Mouse (Mus musculus): ENCODE measurements around the gene P2rx7. TPM values are rescaled to one million over a fixed set of nuclear protein-coding genes. Genes with fewer than 3 reads are reported as not detected.
A peak's percentile ranks its signal among the peaks of the same experiment; 100 is the strongest.

P2rx7 gene
- polyA plus RNA-seq, 1 experiment from 2014 or later, result 1.8 TPM

DNA sequence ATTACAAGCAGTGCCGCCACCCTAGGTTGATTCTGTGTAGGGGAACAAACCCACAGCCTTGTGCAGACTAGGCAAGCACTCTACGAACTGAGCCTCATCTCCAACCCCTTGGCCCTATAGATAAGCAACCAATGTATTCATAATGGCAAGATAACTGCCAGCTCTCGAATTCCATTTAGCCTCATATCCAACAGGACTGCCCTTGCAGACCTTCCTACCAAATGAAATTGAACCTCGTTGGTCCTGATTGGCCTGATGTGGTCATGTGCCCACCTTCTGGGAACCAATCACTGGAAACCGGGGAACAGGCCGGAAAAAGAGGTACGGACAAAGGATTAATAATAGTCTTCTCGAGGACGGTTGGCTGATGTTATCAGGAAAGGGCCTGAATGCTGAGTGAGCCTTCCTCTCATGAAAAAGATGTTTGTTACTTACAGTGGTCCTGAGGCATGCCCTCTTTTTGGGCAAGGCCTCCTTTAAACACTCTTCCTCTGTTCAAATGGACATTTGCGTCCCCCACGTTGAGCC is 18.7 kb upstream of the P2rx7 start:
- WGBS, result 87% methylated on average over 11 of the region's 11 CpGs

GRCm38 (mm10) chr5:122625565-122626252 is 18.0 kb upstream of the P2rx7 start:
- no peaks in the 10 kb centered on the region for H3K9me3 ChIP-seq
- 82% methylated on average over 14 of the region's 14 CpGs for WGBS

More for the DNA sequence above, 18.7 kb upstream of the P2rx7 start:
- Histone ChIP-seq H3K9ac (no peak overlapping the region), H3K4me3 (no peak overlapping the region), H3K4me1 (peaks cover 26% of the 10 kb centered on the region), H3K27ac (no peak overlapping the region), H3K27me3 (no peaks in the 10 kb centered on the region), H3K36me3 (no peaks in the 10 kb centered on the region), H3K4me2 (no peak overlapping the region), H3K9me3 (no peaks in the 10 kb centered on the region)
- ATAC-seq (ENCODE audit: insufficient number of reproducible peaks, insufficient read depth, low FRiP score, low TSS enrichment, low read depth), result no peak

GRCm38 (mm10) chr5:122627243-122627642 is 16.5 kb upstream of the P2rx7 start:
- no peak for ATAC-seq (ENCODE audit: insufficient number of reproducible peaks, insufficient read depth, low FRiP score, low TSS enrichment, low read depth)
- 44% methylated on average over 2 of the region's 2 CpGs for WGBS
- Histone ChIP-seq H3K36me3 (no peaks in the 10 kb centered on the region), H3K27ac (no peak overlapping the region), H3K9me3 (no peaks in the 10 kb centered on the region), H3K27me3 (no peaks in the 10 kb centered on the region), H3K4me3 (no peak overlapping the region), H3K4me2 (no peak overlapping the region), H3K9ac (no peak overlapping the region), H3K4me1 (peaks cover 13% of the 10 kb centered on the region)

More at GRCm38 (mm10) chr5:122625565-122626252, 18.0 kb upstream of the P2rx7 start:
- H3K27me3 ChIP-seq, result no peaks in the 10 kb centered on the region
- H3K4me1 ChIP-seq, result peaks cover 26% of the 10 kb centered on the region
- H3K4me3 ChIP-seq, result no peak overlapping the region
- no peak overlapping the region for H3K4me2 ChIP-seq
- no peak overlapping the region for H3K27ac ChIP-seq
- no peak for ATAC-seq (ENCODE audit: insufficient number of reproducible peaks, insufficient read depth, low FRiP score, low TSS enrichment, low read depth)
- no peaks in the 10 kb centered on the region for H3K36me3 ChIP-seq
- H3K9ac ChIP-seq, result no peak overlapping the region

DNA sequence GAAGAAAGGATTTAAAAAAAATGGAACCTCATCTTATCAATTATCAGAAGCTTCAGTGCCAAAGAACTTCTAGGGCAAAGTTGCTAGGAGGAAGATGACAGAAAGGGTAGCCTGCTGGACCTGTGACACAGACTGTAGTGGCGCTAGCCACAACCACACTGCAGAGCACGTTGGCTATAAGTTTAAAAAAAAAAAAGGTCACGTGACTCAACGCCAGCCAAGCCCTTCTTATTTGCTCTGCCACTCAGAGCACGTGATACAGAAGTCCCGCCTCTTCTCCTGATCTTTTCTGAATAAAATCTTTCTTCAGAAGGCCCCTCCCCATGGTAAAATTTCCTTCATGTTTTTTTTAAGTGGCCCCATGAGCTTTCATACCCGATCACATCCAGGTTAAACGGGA is 8.5 kb upstream of the P2rx7 start:
- Histone ChIP-seq H3K27me3 (no peaks in the 10 kb centered on the region), H3K9me3 (no peaks in the 10 kb centered on the region), H3K4me2 (no peak overlapping the region), H3K4me3 (no peak overlapping the region), H3K27ac (no peak overlapping the region), H3K36me3 (no peaks in the 10 kb centered on the region), H3K9ac (no peak overlapping the region), H3K4me1 (no peaks in the 10 kb centered on the region)
- 78% methylated on average over 8 of the region's 8 CpGs for WGBS
- no peak for ATAC-seq (ENCODE audit: insufficient number of reproducible peaks, insufficient read depth, low FRiP score, low TSS enrichment, low read depth)

GRCm38 (mm10) chr5:122636308-122636707 is 7.4 kb upstream of the P2rx7 start:
- Histone ChIP-seq H3K4me2 (no peak overlapping the region), H3K9me3 (no peaks in the 10 kb centered on the region), H3K27me3 (no peaks in the 10 kb centered on the region), H3K27ac (no peak overlapping the region), H3K9ac (no peak overlapping the region), H3K4me1 (no peaks in the 10 kb centered on the region), H3K36me3 (no peaks in the 10 kb centered on the region), H3K4me3 (no peak overlapping the region)
- no peak for ATAC-seq (ENCODE audit: insufficient number of reproducible peaks, insufficient read depth, low FRiP score, low TSS enrichment, low read depth)
- WGBS, result 75% methylated on average over 9 of the region's 9 CpGs

GRCm38 (mm10) chr5:122636958-122637357 is 6.8 kb upstream of the P2rx7 start:
- WGBS, result 37% methylated on average over 16 of the region's 16 CpGs
- Histone ChIP-seq H3K9me3 (no peaks in the 10 kb centered on the region), H3K9ac (peak overlapping the region; percentile 36; the same call in 1 of the 2 replicates), H3K27ac (no peak overlapping the region), H3K36me3 (no peaks in the 10 kb centered on the region), H3K4me3 (peak overlapping the region; percentile 28), H3K27me3 (no peaks in the 10 kb centered on the region), H3K4me2 (peak overlapping the region; percentile 48), H3K4me1 (no peaks in the 10 kb centered on the region)
- no peak for ATAC-seq (ENCODE audit: insufficient number of reproducible peaks, insufficient read depth, low FRiP score, low TSS enrichment, low read depth)

- WGBS, result 83% methylated on average over 2 of the region's 2 CpGs
- Histone ChIP-seq H3K27ac (no peak overlapping the region), H3K36me3 (no peaks in the 10 kb centered on the region), H3K4me3 (no peak overlapping the region), H3K4me2 (no peak overlapping the region), H3K4me1 (no peaks in the 10 kb centered on the region), H3K9me3 (no peaks in the 10 kb centered on the region), H3K9ac (no peak overlapping the region), H3K27me3 (no peaks in the 10 kb centered on the region)
- no peak for ATAC-seq (ENCODE audit: insufficient number of reproducible peaks, insufficient read depth, low FRiP score, low TSS enrichment, low read depth)
Observed at GRCm38 (mm10) chr5:122638296-122638695, 5.4 kb upstream of the P2rx7 start.

GRCm38 (mm10) chr5:122639517-122639916 is 4.2 kb upstream of the P2rx7 start:
- Histone ChIP-seq H3K27me3 (no peaks in the 10 kb centered on the region), H3K4me1 (0 out of 2 replicates have a peak, but pooled peaks cover 7% of the 10 kb centered on the region), H3K4me3 (no peak overlapping the region), H3K9ac (no peak overlapping the region), H3K4me2 (no peak overlapping the region), H3K27ac (no peak overlapping the region), H3K36me3 (no peaks in the 10 kb centered on the region), H3K9me3 (no peaks in the 10 kb centered on the region)
- 88% methylated on average over 4 of the region's 4 CpGs for WGBS
- ATAC-seq (ENCODE audit: insufficient number of reproducible peaks, insufficient read depth, low FRiP score, low TSS enrichment, low read depth), result no peak

DNA sequence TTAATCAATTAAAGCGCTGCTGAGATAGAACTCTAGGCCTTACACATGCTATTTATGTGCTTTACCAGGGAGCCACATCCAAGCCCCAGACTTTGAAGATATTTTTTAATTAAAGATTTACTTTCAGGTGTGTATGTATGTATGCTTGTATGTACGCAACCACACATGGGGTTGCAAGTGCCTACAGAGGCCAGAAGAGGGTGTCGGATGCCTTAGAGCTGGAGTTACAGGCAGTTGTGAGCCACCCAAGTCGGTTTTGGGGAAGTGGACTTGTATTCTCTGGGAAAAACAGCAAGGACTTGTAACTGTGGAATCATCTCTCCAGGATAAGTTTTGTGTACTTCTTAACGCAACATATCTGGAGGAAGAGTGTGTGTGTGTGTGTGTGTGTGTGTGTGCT is 3.7 kb upstream of the P2rx7 start:
- Histone ChIP-seq H3K4me1 (0 out of 2 replicates have a peak, but pooled peaks cover 7% of the 10 kb centered on the region), H3K4me2 (no peak overlapping the region), H3K27me3 (no peaks in the 10 kb centered on the region), H3K36me3 (no peaks in the 10 kb centered on the region), H3K4me3 (no peak overlapping the region), H3K9ac (no peak overlapping the region), H3K27ac (no peak overlapping the region), H3K9me3 (no peaks in the 10 kb centered on the region)
- ATAC-seq (ENCODE audit: insufficient number of reproducible peaks, insufficient read depth, low FRiP score, low TSS enrichment, low read depth), result no peak
- WGBS, result 85% methylated on average over 5 of the region's 5 CpGs

GRCm38 (mm10) chr5:122644111-122644607 is 448 bp downstream of the P2rx7 start:
- no peaks in the 10 kb centered on the region for H3K9me3 ChIP-seq
- H3K36me3 ChIP-seq, result no peaks in the 10 kb centered on the region
- H3K27ac ChIP-seq, result no peak overlapping the region
- H3K4me1 ChIP-seq, result 0 out of 2 replicates have a peak, but pooled peaks cover 7% of the 10 kb centered on the region
- WGBS, result 79% methylated on average over 15 of the region's 15 CpGs
- H3K27me3 ChIP-seq, result no peaks in the 10 kb centered on the region
- H3K4me3 ChIP-seq, result no peak overlapping the region
- no peak for ATAC-seq (ENCODE audit: insufficient number of reproducible peaks, insufficient read depth, low FRiP score, low TSS enrichment, low read depth)
- H3K9ac ChIP-seq, result no peak overlapping the region
- no peak overlapping the region; the same call in 1 of the 2 replicates for H3K4me2 ChIP-seq

- Histone ChIP-seq H3K4me3 (no peak overlapping the region), H3K4me1 (0 out of 2 replicates have a peak, but pooled peaks cover 7% of the 10 kb centered on the region), H3K27me3 (no peaks in the 10 kb centered on the region), H3K36me3 (no peaks in the 10 kb centered on the region), H3K27ac (no peak overlapping the region), H3K9me3 (no peaks in the 10 kb centered on the region), H3K9ac (no peak overlapping the region), H3K4me2 (no peak overlapping the region)
- 87% methylated on average over 6 of the region's 6 CpGs for WGBS
- no peak for ATAC-seq (ENCODE audit: insufficient number of reproducible peaks, insufficient read depth, low FRiP score, low TSS enrichment, low read depth)
Observed at GRCm38 (mm10) chr5:122645290-122645689, 1.6 kb downstream of the P2rx7 start.

DNA sequence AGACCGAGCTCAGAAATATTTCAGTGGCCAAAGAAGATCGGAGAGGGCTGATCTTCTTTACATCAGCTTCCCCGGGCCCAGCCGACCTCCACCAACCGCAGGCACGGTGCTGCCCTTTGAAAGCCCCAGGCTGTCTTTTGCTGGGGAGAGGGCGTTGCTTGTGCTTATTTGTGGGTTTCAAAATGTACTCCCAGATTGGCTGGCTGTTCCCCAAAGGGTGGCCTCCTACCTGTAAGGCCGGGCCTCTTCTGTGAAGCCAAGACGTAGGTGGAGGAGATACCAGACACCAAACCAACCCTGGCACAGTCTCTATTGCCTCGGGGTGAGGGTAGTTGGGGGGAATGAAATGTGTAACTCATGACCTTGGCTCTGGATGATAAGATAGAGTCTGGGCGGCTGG is 2.3 kb downstream of the P2rx7 start:
- Histone ChIP-seq H3K36me3 (no peaks in the 10 kb centered on the region), H3K4me3 (no peak overlapping the region), H3K27me3 (no peaks in the 10 kb centered on the region), H3K9me3 (no peaks in the 10 kb centered on the region), H3K4me2 (no peak overlapping the region), H3K9ac (no peak overlapping the region), H3K4me1 (0 out of 2 replicates have a peak, but pooled peaks cover 7% of the 10 kb centered on the region), H3K27ac (no peak overlapping the region)
- 79% methylated on average over 11 of the region's 11 CpGs for WGBS
- no peak for ATAC-seq (ENCODE audit: insufficient number of reproducible peaks, insufficient read depth, low FRiP score, low TSS enrichment, low read depth)
